Comparison of ENCODE assay signal across 9 mouse cellular contexts in genomic region chr11:78557241-78557640, GRCm38 (mm10). TPM values are rescaled to one million over a fixed set of nuclear protein-coding genes. Genes with fewer than 3 reads are reported as not detected.
DNase-seq lines count a peak whose midpoint lies in the region; ATAC-seq and TF ChIP-seq lines count a peak whose summit lies in the region.
"Had no signal": no experiment of that assay in that cellular context is flagged by ENCODE, and none has a peak within 500 bp of the region (broad histone marks: within the 10 kb centered on the region; RNA-seq: fewer than 3 reads in every experiment).

No protein-coding gene starts in this region.

- H3K9me3 ChIP-seq in kidney, embryonic 16.5 days (ENCODE audit: low read length), result peaks cover 3% of the 10 kb centered on the region; the same call in 1 of the 2 replicates
- H3K9me3 ChIP-seq in CH12.LX (replicated peaks; ENCODE audit: low read length), result peaks cover 9% of the 10 kb centered on the region
- H3K9me3 ChIP-seq in intestine, embryonic 16.5 days (ENCODE audit: control insufficient read depth, low read length), result no peaks in the 10 kb centered on the region

- 58% methylated on average over 8 of the region's 8 CpGs for whole genome bisulfite sequencing in cerebellum, adult 2 months
- 43% methylated on average over 8 of the region's 8 CpGs for WGBS in kidney, adult 2 months
- WGBS in kidney, embryonic 16.5 days, result 51% methylated on average over 8 of the region's 8 CpGs
- 56% methylated on average over 8 of the region's 8 CpGs for WGBS in intestine, embryonic 16.5 days

- no peaks in the 10 kb centered on the region for H3K36me3 ChIP-seq in kidney, adult 2 months (ENCODE audit: control insufficient read depth, insufficient read depth, low read length)
- no peaks in the 10 kb centered on the region for H3K36me3 ChIP-seq in kidney, embryonic 16.5 days (ENCODE audit: insufficient read depth, low read length)
- H3K36me3 ChIP-seq in CH12.LX (replicated peaks in 1 of 2; ENCODE audit: control insufficient read depth in 1 of 2, insufficient read depth in 1 of 2, low read length in 1 of 2), result no peaks in the 10 kb centered on the region
- no peaks in the 10 kb centered on the region for H3K36me3 ChIP-seq in intestine, embryonic 16.5 days (ENCODE audit: control insufficient read depth, insufficient read depth, low read length)
- H3K36me3 ChIP-seq: heart, embryonic 13.5 days had no signal

- no peak overlapping the region for H3K4me3 ChIP-seq in cerebellum, adult 2 months (replicated peaks; ENCODE audit: insufficient read depth, low read depth, low read length)
- H3K4me3 ChIP-seq in kidney, adult 2 months (ENCODE audit: insufficient read depth, low read depth, low read length), result no peak overlapping the region
- H3K4me3 ChIP-seq in kidney, embryonic 16.5 days (ENCODE audit: low read length), result no peak overlapping the region
- H3K4me3 ChIP-seq in CH12.LX (replicated peaks in 1 of 3; ENCODE audit: low read depth in 2 of 3, low read length in 2 of 3, poor library complexity in 1 of 3), result no peak overlapping the region
- no peak overlapping the region for H3K4me3 ChIP-seq in intestine, embryonic 16.5 days (ENCODE audit: low read length)
- H3K4me3 ChIP-seq: heart, embryonic 13.5 days had no signal

- TF ChIP-seq RAD21 in CH12.LX (IDR thresholded peaks at IDR 0.05; ENCODE audit: low read depth, low read length), result peak; percentile 43

- H3K27ac ChIP-seq in cerebellum, adult 2 months (ENCODE audit: insufficient read depth, low read length), result no peak overlapping the region
- peak overlapping the region; percentile 21; the same call in 1 of the 2 replicates for H3K27ac ChIP-seq in kidney, adult 2 months (ENCODE audit: insufficient read depth, low read depth, low read length)
- no peak overlapping the region for H3K27ac ChIP-seq in kidney, embryonic 16.5 days (ENCODE audit: low read length)
- H3K27ac ChIP-seq in CH12.LX (ENCODE audit: insufficient read depth, low read depth), result no peak overlapping the region
- H3K27ac ChIP-seq in intestine, embryonic 16.5 days (ENCODE audit: low read length), result 0 out of 2 replicates have a peak overlapping the region, but pooled peaks have one; percentile 27
- H3K27ac ChIP-seq: heart, embryonic 13.5 days had no signal

- H3K4me1 ChIP-seq in cerebellum, adult 2 months (ENCODE audit: control insufficient read depth, insufficient read depth, low read length), result no peaks in the 10 kb centered on the region
- peaks cover 3% of the 10 kb centered on the region; the same call in 1 of the 2 replicates for H3K4me1 ChIP-seq in kidney, adult 2 months (ENCODE audit: control insufficient read depth, insufficient read depth, low read length)
- H3K4me1 ChIP-seq in kidney, embryonic 16.5 days (ENCODE audit: insufficient read depth, low read length), result no peaks in the 10 kb centered on the region
- peaks cover 0 to 6% of the 10 kb centered on the region in 2 experiments; a peak in 1 of 4 replicates for H3K4me1 ChIP-seq in CH12.LX (ENCODE audit: control insufficient read depth in 1 of 2, insufficient read depth in 2 of 2)
- H3K4me1 ChIP-seq in intestine, embryonic 16.5 days (ENCODE audit: control insufficient read depth, insufficient read depth, low read length), result peaks cover 4% of the 10 kb centered on the region; the same call in 1 of the 2 replicates

- no peak overlapping the region for H3K9ac ChIP-seq in kidney, embryonic 16.5 days (replicated peaks; ENCODE audit: low read length)
- H3K9ac ChIP-seq in CH12.LX (ENCODE audit: insufficient read depth, low read depth), result no peak overlapping the region
- no peak overlapping the region; the same call in 1 of the 2 replicates for H3K9ac ChIP-seq in intestine, embryonic 16.5 days (ENCODE audit: low read depth, low read length)
- H3K9ac ChIP-seq: heart, embryonic 13.5 days had no signal

- no peak for DNase-seq in cerebellum, adult 2 months
- DNase-seq in kidney, adult 2 months, result peak; percentile 77
- peak; percentile 43 for DNase-seq in CH12.LX (ENCODE audit: extremely low read depth)
- DNase-seq in ovary, postnatal 36 days (ENCODE audit: low spot score), result no peak

- no peak overlapping the region for H3K4me2 ChIP-seq in kidney, embryonic 16.5 days (replicated peaks; ENCODE audit: low read depth, low read length)
- H3K4me2 ChIP-seq in CH12.LX (ENCODE audit: insufficient read depth, low read depth, poor library complexity, severe bottlenecking), result no peak overlapping the region
- no peak overlapping the region for H3K4me2 ChIP-seq in intestine, embryonic 16.5 days (ENCODE audit: low read depth, low read length)
- H3K4me2 ChIP-seq: heart, embryonic 13.5 days had no signal

- TF ChIP-seq CTCF in cerebellum, adult 2 months (IDR thresholded peaks at IDR 0.05; ENCODE audit: borderline replicate concordance, insufficient read depth, low read depth, low read length), result peak; percentile 51; the same call in 1 of the 2 replicates
- peak; percentile 76 for TF ChIP-seq CTCF in kidney, adult 2 months (conservative IDR thresholded peaks at IDR 0.05; ENCODE audit: insufficient read depth, insufficient read length, low read depth, low read length)
- peak; percentile 76 to 82 for TF ChIP-seq CTCF in CH12.LX (conservative IDR thresholded peaks at IDR 0.05 in 1 of 2, IDR thresholded peaks at IDR 0.05 in 1 of 2; ENCODE audit: low read depth in 2 of 2, low read length in 2 of 2)

- dilution Hi-C loops in CH12.LX (cut with MboI; ENCODE audit: extremely low pct_ligation_motif_present, extremely low pct_unique_long_range_greater_than_20kb, low sequenced_read_pairs), result no loop called here

- H3K27me3 ChIP-seq in cerebellum, adult 2 months (ENCODE audit: control insufficient read depth, insufficient read depth, low read length), result no peaks in the 10 kb centered on the region
- no peaks in the 10 kb centered on the region for H3K27me3 ChIP-seq in kidney, adult 2 months (replicated peaks; ENCODE audit: control insufficient read depth, insufficient read depth, low read length)
- H3K27me3 ChIP-seq in kidney, embryonic 16.5 days (ENCODE audit: insufficient read depth, low read length), result no peaks in the 10 kb centered on the region
- H3K27me3 ChIP-seq in CH12.LX (replicated peaks), result no peaks in the 10 kb centered on the region
- H3K27me3 ChIP-seq in intestine, embryonic 16.5 days (replicated peaks; ENCODE audit: control insufficient read depth, insufficient read depth, low read length), result no peaks in the 10 kb centered on the region
- H3K27me3 ChIP-seq: heart, embryonic 13.5 days had no signal

- ATAC-seq in cerebellum, adult (ENCODE audit: insufficient number of reproducible peaks, low FRiP score, low TSS enrichment), result no peak
- ATAC-seq in kidney, embryonic 16.5 days (ENCODE audit: low FRiP score, low TSS enrichment), result no peak
- 0 out of 2 replicates have a peak, but pooled peaks have one; percentile 21 for ATAC-seq in intestine, embryonic 16.5 days
- no peak for ATAC-seq in erythroid progenitor cell, adult 5-6 weeks (replicated peaks; ENCODE audit: low FRiP score, poor library complexity, severe bottlenecking)

- no peak for TF ChIP-seq POLR2A in cerebellum, adult 2 months (IDR thresholded peaks at IDR 0.05; ENCODE audit: borderline replicate concordance, insufficient read depth, low read length)
- TF ChIP-seq POLR2A in kidney, adult 2 months (IDR thresholded peaks at IDR 0.05; ENCODE audit: low read depth, low read length), result no peak
- TF ChIP-seq POLR2A in CH12.LX (IDR thresholded peaks at IDR 0.05; ENCODE audit: low read depth, low read length), result no peak

- TF ChIP-seq EP300 in CH12.LX (IDR thresholded peaks at IDR 0.05; ENCODE audit: low read length), result no peak

- no peaks in the 10 kb centered on the region for H3K79me2 ChIP-seq in CH12.LX (replicated peaks; ENCODE audit: control insufficient read depth, extremely low read depth, insufficient read depth, poor library complexity, severe bottlenecking)

- in situ Hi-C loops in CH12.LX (cut with MboI; ENCODE audit: low pct_ligation_motif_present, low pct_unique_long_range_greater_than_20kb, low sequenced_read_pairs), result loop anchor here (25.0 kb wide), 1 partner anchor 655 kb away; no protein-coding TSS in a partner anchor

RNA-seq across cellular contexts. Expression of gene Tmem97, which starts 6.7 kb away (rescaled TPM):
- 15.6 and 15.9 TPM in 2 replicates for polyA plus RNA-seq in cerebellum, adult 2 months (2012; rRNA removed)
- 34.4 and 41.9 TPM in 2 replicates for polyA plus RNA-seq in kidney, adult 2 months (2012; rRNA removed)
- polyA plus RNA-seq in kidney, embryonic 16.5 days (2015; fragmentation: Nextera tagmentation; extraction: Ambion mirVana), result 70.7 and 75.1 TPM in 2 replicates
- total RNA-seq in CH12.LX (2012; rRNA removed) (213 and 282 TPM in 2 replicates), CH12.LX (2014; rRNA removed) (315 and 347 TPM in 2 replicates)
- 243 and 268 TPM in 2 replicates for polyA plus RNA-seq in CH12.LX (2012; ENCODE audit: insufficient read length, low read depth)
- 228 and 248 TPM in 2 replicates for polyA plus RNA-seq in intestine, embryonic 16.5 days (2015; fragmentation: Nextera tagmentation; extraction: Ambion mirVana)
- total RNA-seq in erythroid progenitor cell, adult 5-6 weeks (2015; ENCODE audit: low replicate concordance), result 22.2 and 26.7 TPM in 2 replicates
- 6.0 and 14.0 TPM in 2 replicates for total RNA-seq in erythroid progenitor cell, adult 5-6 weeks (2017; ENCODE audit: low replicate concordance)

RNA-seq across cellular contexts. Expression of gene Ift20, which starts 21.1 kb away (rescaled TPM):
- polyA plus RNA-seq in cerebellum, adult 2 months (2012; rRNA removed), result 83.7 and 91.8 TPM in 2 replicates
- 57.2 and 61.6 TPM in 2 replicates for polyA plus RNA-seq in kidney, adult 2 months (2012; rRNA removed)
- 125 and 130 TPM in 2 replicates for polyA plus RNA-seq in kidney, embryonic 16.5 days (2015; fragmentation: Nextera tagmentation; extraction: Ambion mirVana)
- total RNA-seq in CH12.LX (2012; rRNA removed) (124 and 134 TPM in 2 replicates), CH12.LX (2014; rRNA removed) (151 and 181 TPM in 2 replicates)
- 136 and 142 TPM in 2 replicates for polyA plus RNA-seq in CH12.LX (2012; ENCODE audit: insufficient read length, low read depth)
- polyA plus RNA-seq in intestine, embryonic 16.5 days (2015; fragmentation: Nextera tagmentation; extraction: Ambion mirVana), result 118 and 124 TPM in 2 replicates
- 63.1 and 72.5 TPM in 2 replicates for total RNA-seq in erythroid progenitor cell, adult 5-6 weeks (2015; ENCODE audit: low replicate concordance)
- 20.1 and 72.1 TPM in 2 replicates for total RNA-seq in erythroid progenitor cell, adult 5-6 weeks (2017; ENCODE audit: low replicate concordance)

RNA-seq across cellular contexts. Expression of gene Tnfaip1, which starts 21.1 kb away (rescaled TPM):
- polyA plus RNA-seq in cerebellum, adult 2 months (2012; rRNA removed), result 36.7 and 38.0 TPM in 2 replicates
- polyA plus RNA-seq in kidney, adult 2 months (2012; rRNA removed), result 33.0 and 33.3 TPM in 2 replicates
- polyA plus RNA-seq in kidney, embryonic 16.5 days (2015; fragmentation: Nextera tagmentation; extraction: Ambion mirVana), result 95.1 and 100 TPM in 2 replicates
- 24.6 and 26.7 TPM in 2 replicates for total RNA-seq in CH12.LX (2012; rRNA removed)
- 19.5 TPM in 2 replicates for total RNA-seq in CH12.LX (2014; rRNA removed)
- polyA plus RNA-seq in CH12.LX (2012; ENCODE audit: insufficient read length, low read depth), result 44.9 and 46.0 TPM in 2 replicates
- polyA plus RNA-seq in intestine, embryonic 16.5 days (2015; fragmentation: Nextera tagmentation; extraction: Ambion mirVana), result 86.4 and 88.6 TPM in 2 replicates
- total RNA-seq in erythroid progenitor cell, adult 5-6 weeks (2015; ENCODE audit: low replicate concordance), result 2.1 and 2.2 TPM in 2 replicates
- 0.61 TPM in 1 of 2 replicates, not detected in the other for total RNA-seq in erythroid progenitor cell, adult 5-6 weeks (2017; ENCODE audit: low replicate concordance)

RNA-seq across cellular contexts. Expression of gene Poldip2, which starts 45.2 kb away (rescaled TPM):
- polyA plus RNA-seq in cerebellum, adult 2 months (2012; rRNA removed), result 133 TPM in 2 replicates
- polyA plus RNA-seq in kidney, adult 2 months (2012; rRNA removed), result 115 and 118 TPM in 2 replicates
- polyA plus RNA-seq in kidney, embryonic 16.5 days (2015; fragmentation: Nextera tagmentation; extraction: Ambion mirVana), result 188 and 192 TPM in 2 replicates
- total RNA-seq in CH12.LX (2012; rRNA removed) (103 and 119 TPM in 2 replicates), CH12.LX (2014; rRNA removed) (93.5 and 102 TPM in 2 replicates)
- 144 and 151 TPM in 2 replicates for polyA plus RNA-seq in CH12.LX (2012; ENCODE audit: insufficient read length, low read depth)
- polyA plus RNA-seq in intestine, embryonic 16.5 days (2015; fragmentation: Nextera tagmentation; extraction: Ambion mirVana), result 135 and 146 TPM in 2 replicates
- 8.6 and 9.6 TPM in 2 replicates for total RNA-seq in erythroid progenitor cell, adult 5-6 weeks (2015; ENCODE audit: low replicate concordance)
- 4.0 and 8.1 TPM in 2 replicates for total RNA-seq in erythroid progenitor cell, adult 5-6 weeks (2017; ENCODE audit: low replicate concordance)

RNA-seq across cellular contexts. Expression of gene Tmem199, which starts 45.3 kb away (rescaled TPM):
- 67.9 and 69.5 TPM in 2 replicates for polyA plus RNA-seq in cerebellum, adult 2 months (2012; rRNA removed)
- polyA plus RNA-seq in kidney, adult 2 months (2012; rRNA removed), result 14.0 and 15.9 TPM in 2 replicates
- 56.9 and 58.8 TPM in 2 replicates for polyA plus RNA-seq in kidney, embryonic 16.5 days (2015; fragmentation: Nextera tagmentation; extraction: Ambion mirVana)
- total RNA-seq in CH12.LX (2012; rRNA removed) (80.4 and 93.6 TPM in 2 replicates), CH12.LX (2014; rRNA removed) (109 and 118 TPM in 2 replicates)
- polyA plus RNA-seq in CH12.LX (2012; ENCODE audit: insufficient read length, low read depth), result 67.3 and 75.5 TPM in 2 replicates
- 60.6 and 62.2 TPM in 2 replicates for polyA plus RNA-seq in intestine, embryonic 16.5 days (2015; fragmentation: Nextera tagmentation; extraction: Ambion mirVana)
- 2.5 TPM in 1 of 2 replicates, not detected in the other for total RNA-seq in erythroid progenitor cell, adult 5-6 weeks (2015; ENCODE audit: low replicate concordance)
- total RNA-seq in erythroid progenitor cell, adult 5-6 weeks (2017; ENCODE audit: low replicate concordance), result 7.7 and 10.1 TPM in 2 replicates

Comparison
In these comparisons a context has a peak if more than half of its experiments do, and no peak if none do; other contexts are left out.
1. H3K27ac ChIP-seq: peak in kidney, adult 2 months (single experiment) and intestine, embryonic 16.5 days (single experiment); none in cerebellum, adult 2 months (single experiment), kidney, embryonic 16.5 days (single experiment) and CH12.LX (single experiment).
2. DNase-seq: peak in kidney, adult 2 months (single experiment) and CH12.LX (single experiment); none in cerebellum, adult 2 months (0 of 2) and ovary, postnatal 36 days (single experiment).
3. Peak in every context shown above with its lines, with median percentiles within 50 percentile points of each other: CTCF ChIP-seq.